ENCODE assay signal across 13 mouse cellular contexts in the genomic region with DNA sequence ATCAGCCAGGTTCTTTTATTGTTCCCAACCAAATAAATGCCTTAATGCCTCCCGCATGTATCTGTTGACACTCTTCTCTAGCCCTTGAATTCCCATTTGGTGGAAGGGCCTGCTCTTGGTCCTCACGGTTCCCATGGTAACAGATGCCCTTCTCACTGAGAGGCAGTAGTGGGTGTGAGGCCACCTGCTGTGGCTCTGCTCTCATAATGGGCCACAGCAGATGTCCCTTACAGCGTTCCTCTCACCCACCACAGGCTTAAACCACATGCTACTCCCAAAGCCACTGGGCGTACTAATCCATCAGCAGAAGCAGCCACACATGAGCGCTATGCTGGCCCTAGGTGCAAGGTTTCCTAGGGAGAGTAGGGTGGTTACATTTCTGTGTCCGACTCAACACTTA. TPM values are rescaled to one million over a fixed set of nuclear protein-coding genes. Genes with fewer than 3 reads are reported as not detected.
DNase-seq lines count a peak whose midpoint lies in the region; ATAC-seq lines count a peak whose summit lies in the region.
"Had no signal": no experiment of that assay in that cellular context is flagged by ENCODE, and none has a peak within 500 bp of the region (broad histone marks: within the 10 kb centered on the region; RNA-seq: fewer than 3 reads in every experiment).

No protein-coding gene starts in this region.

- no peak overlapping the region for H3K27ac ChIP-seq in limb, embryonic 13.5 days
- no peak overlapping the region for H3K27ac ChIP-seq in limb, embryonic 10.5 days
- H3K27ac ChIP-seq in forebrain, embryonic 16.5 days (ENCODE audit: low read length): no peak overlapping the region
- no peak overlapping the region for H3K27ac ChIP-seq in midbrain, embryonic 15.5 days
- H3K27ac ChIP-seq: embryonic facial prominence, embryonic 13.5 days; macrophage; neural tube, embryonic 13.5 days had no signal

- no peak overlapping the region for H3K4me3 ChIP-seq in limb, embryonic 13.5 days
- H3K4me3 ChIP-seq in limb, embryonic 10.5 days: no peak overlapping the region
- no peak overlapping the region for H3K4me3 ChIP-seq in forebrain, embryonic 16.5 days (replicated peaks; ENCODE audit: low read length)
- H3K4me3 ChIP-seq in midbrain, embryonic 15.5 days: no peak overlapping the region
- H3K4me3 ChIP-seq: embryonic facial prominence, embryonic 13.5 days; heart, embryonic 12.5 days; neural tube, embryonic 13.5 days had no signal

- peaks cover 30% of the 10 kb centered on the region for H3K36me3 ChIP-seq in limb, embryonic 13.5 days
- H3K36me3 ChIP-seq in limb, embryonic 10.5 days: no peaks in the 10 kb centered on the region
- no peaks in the 10 kb centered on the region for H3K36me3 ChIP-seq in forebrain, embryonic 16.5 days (ENCODE audit: control insufficient read depth, insufficient read depth)
- no peaks in the 10 kb centered on the region for H3K36me3 ChIP-seq in midbrain, embryonic 15.5 days (replicated peaks)
- H3K36me3 ChIP-seq: neural tube, embryonic 13.5 days had no signal

- 52% methylated on average over 6 of the region's 6 CpGs for WGBS in limb, embryonic 13.5 days
- WGBS in limb, embryonic 10.5 days: 47% methylated on average over 6 of the region's 6 CpGs
- WGBS in forebrain, embryonic 16.5 days: 50% methylated on average over 6 of the region's 6 CpGs
- WGBS in midbrain, embryonic 15.5 days: 51% methylated on average over 6 of the region's 6 CpGs

- no peaks in the 10 kb centered on the region for H3K27me3 ChIP-seq in limb, embryonic 13.5 days
- no peaks in the 10 kb centered on the region for H3K27me3 ChIP-seq in limb, embryonic 10.5 days (ENCODE audit: low read depth, poor library complexity, severe bottlenecking)
- no peaks in the 10 kb centered on the region for H3K27me3 ChIP-seq in forebrain, embryonic 16.5 days (replicated peaks; ENCODE audit: control insufficient read depth, insufficient read depth, low read length)
- no peaks in the 10 kb centered on the region for H3K27me3 ChIP-seq in midbrain, embryonic 15.5 days (replicated peaks)
- H3K27me3 ChIP-seq: embryonic facial prominence, embryonic 13.5 days; heart, embryonic 12.5 days; neural tube, embryonic 13.5 days had no signal

- peak; percentile 15 for DNase-seq in cerebellum, adult 11-12 months
- no peak for DNase-seq in cerebellum, adult 8-10 months
- DNase-seq in limb, embryonic 10.5 days (ENCODE audit: low spot score): no peak
- DNase-seq in gastrocnemius, postnatal 36 days: no peak
- DNase-seq in lung, adult 18-20 months: no peak
- DNase-seq: thymus, postnatal 25 days had no signal

- peak; percentile 15; the same call in 1 of the 2 replicates for ATAC-seq in limb, embryonic 13.5 days (ENCODE audit: low FRiP score, low read depth)
- peak; percentile 52; the same call in 1 of the 2 replicates for ATAC-seq in forebrain, embryonic 16.5 days
- peak; percentile 52; the same call in 1 of the 2 replicates for ATAC-seq in midbrain, embryonic 15.5 days (replicated peaks)

- no peak overlapping the region for H3K4me2 ChIP-seq in limb, embryonic 13.5 days (replicated peaks)
- H3K4me2 ChIP-seq in forebrain, embryonic 16.5 days (ENCODE audit: low read length): no peak overlapping the region
- H3K4me2 ChIP-seq in midbrain, embryonic 15.5 days: no peak overlapping the region
- H3K4me2 ChIP-seq: embryonic facial prominence, embryonic 13.5 days; heart, embryonic 12.5 days; neural tube, embryonic 13.5 days had no signal

- intact Hi-C loops in gastrocnemius, postnatal 36 days (cut with DNase I): no loop called here

- H3K9ac ChIP-seq in limb, embryonic 13.5 days: no peak overlapping the region
- H3K9ac ChIP-seq in forebrain, embryonic 16.5 days (replicated peaks; ENCODE audit: low read depth, low read length): no peak overlapping the region
- H3K9ac ChIP-seq in midbrain, embryonic 15.5 days: no peak overlapping the region
- H3K9ac ChIP-seq: embryonic facial prominence, embryonic 13.5 days; heart, embryonic 12.5 days; neural tube, embryonic 13.5 days had no signal

- H3K4me1 ChIP-seq in limb, embryonic 13.5 days: no peaks in the 10 kb centered on the region
- no peaks in the 10 kb centered on the region for H3K4me1 ChIP-seq in limb, embryonic 10.5 days
- H3K4me1 ChIP-seq in forebrain, embryonic 16.5 days (replicated peaks; ENCODE audit: control insufficient read depth, insufficient read depth, low read length): 0 out of 2 replicates have a peak, but pooled peaks cover 3% of the 10 kb centered on the region
- H3K4me1 ChIP-seq in midbrain, embryonic 15.5 days: no peaks in the 10 kb centered on the region
- H3K4me1 ChIP-seq: embryonic facial prominence, embryonic 13.5 days had no signal

- no peaks in the 10 kb centered on the region for H3K9me3 ChIP-seq in limb, embryonic 13.5 days
- no peaks in the 10 kb centered on the region for H3K9me3 ChIP-seq in limb, embryonic 10.5 days (replicated peaks)
- H3K9me3 ChIP-seq in forebrain, embryonic 16.5 days (ENCODE audit: control insufficient read depth, low read length): peaks cover 4% of the 10 kb centered on the region; the same call in 1 of the 2 replicates
- H3K9me3 ChIP-seq in midbrain, embryonic 15.5 days: no peaks in the 10 kb centered on the region
- H3K9me3 ChIP-seq: embryonic facial prominence, embryonic 13.5 days; heart, embryonic 12.5 days; neural tube, embryonic 13.5 days had no signal

RNA-seq across cellular contexts. Expression of a gene that starts 25.4 kb away (rescaled TPM):
- 2.7 and 3.1 TPM in 2 replicates for polyA plus RNA-seq in limb, embryonic 13.5 days (2015; fragmentation: Nextera tagmentation; extraction: Ambion mirVana)
- polyA plus RNA-seq in limb, embryonic 10.5 days (2016; fragmentation: Nextera tagmentation; extraction: Ambion mirVana): 1.0 and 1.6 TPM in 2 replicates
- 1.1 TPM in 2 replicates for polyA plus RNA-seq in forebrain, embryonic 16.5 days (2015; fragmentation: Nextera tagmentation; extraction: Ambion mirVana)
- polyA plus RNA-seq in midbrain, embryonic 15.5 days (2015; fragmentation: Nextera tagmentation; extraction: Ambion mirVana): 1.3 and 1.6 TPM in 2 replicates
- 1 to 10 TPM; 3.4 to 4.5 TPM for total RNA-seq in gastrocnemius, postnatal 36 days (2021)
